Mouse (Mus musculus): ENCODE measurements around the gene Ehd2.

GRCm38 (mm10) chr7:15953307-15954074 is 13.9 kb downstream of the Ehd2 start:
- TF ChIP-seq CTCF (IDR thresholded peaks at IDR 0.05; ENCODE audit: low read depth, low read length), result peak; percentile 70
- TF ChIP-seq POLR2A (IDR thresholded peaks at IDR 0.05; ENCODE audit: insufficient read depth, low read length), result no peak

Measured in ES-Bruce4 (cell line).